Mouse (Mus musculus): ENCODE data around the gene Slc12a5. TPM values are rescaled to one million over a fixed set of nuclear protein-coding genes. Genes with fewer than 3 reads are reported as not detected.

Gene Slc12a5
- total RNA-seq (2021): 100 to 1,000 TPM; 288 to 332 TPM
- long read RNA-seq, experiment 1, partial matches to known transcripts: 0 of 55 reads
- long read RNA-seq, experiment 1, other reads (novel, unspliced or antisense): 54 of 55 reads
- long read RNA-seq, experiment 2, partial matches to known transcripts: 0 of 86 reads
- long read RNA-seq, experiment 2, other reads (novel, unspliced or antisense): 85 of 86 reads

DNA sequence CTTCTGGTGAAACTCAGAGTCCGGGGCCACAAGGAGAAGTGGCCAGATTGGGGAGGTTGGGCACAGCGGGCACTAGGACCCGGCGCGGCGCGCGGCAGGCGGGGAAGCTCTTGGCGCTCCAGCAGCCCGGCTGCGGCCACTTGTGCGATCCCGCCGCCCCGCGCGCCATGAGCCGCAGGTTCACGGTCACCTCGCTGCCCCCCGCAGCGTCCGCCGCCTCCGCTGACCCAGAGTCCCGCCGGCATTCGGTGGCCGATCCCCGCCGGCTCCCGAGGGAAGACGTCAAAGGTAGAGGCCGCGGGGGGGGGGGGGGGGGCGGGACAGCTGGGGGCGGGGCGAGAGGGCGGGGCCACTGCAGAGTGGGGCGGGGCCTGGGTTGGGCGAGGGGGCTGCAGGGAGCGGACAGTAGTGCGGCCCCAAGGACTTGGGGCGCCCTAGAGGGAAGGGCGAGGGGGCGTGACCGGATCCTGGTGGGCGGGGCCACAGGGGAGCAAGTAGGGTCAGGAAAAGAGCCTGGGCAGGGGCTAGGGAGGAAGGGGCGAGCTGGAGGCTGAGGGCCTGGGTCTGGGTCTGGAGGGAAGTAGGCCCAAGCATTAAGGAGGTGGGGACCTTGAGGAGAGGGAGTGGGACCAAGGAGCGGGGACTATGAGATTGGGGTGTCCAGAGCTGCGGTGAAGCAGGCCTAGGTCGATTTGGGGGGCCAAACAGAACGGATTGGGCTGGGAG, at the start of gene Slc12a5:
TSS of gene Slc12a5 (plus strand) at position 87 of the 726 bp plus-strand sequence.
- DNase-seq (ENCODE audit: low spot score in 2 of 2): no peak

DNA sequence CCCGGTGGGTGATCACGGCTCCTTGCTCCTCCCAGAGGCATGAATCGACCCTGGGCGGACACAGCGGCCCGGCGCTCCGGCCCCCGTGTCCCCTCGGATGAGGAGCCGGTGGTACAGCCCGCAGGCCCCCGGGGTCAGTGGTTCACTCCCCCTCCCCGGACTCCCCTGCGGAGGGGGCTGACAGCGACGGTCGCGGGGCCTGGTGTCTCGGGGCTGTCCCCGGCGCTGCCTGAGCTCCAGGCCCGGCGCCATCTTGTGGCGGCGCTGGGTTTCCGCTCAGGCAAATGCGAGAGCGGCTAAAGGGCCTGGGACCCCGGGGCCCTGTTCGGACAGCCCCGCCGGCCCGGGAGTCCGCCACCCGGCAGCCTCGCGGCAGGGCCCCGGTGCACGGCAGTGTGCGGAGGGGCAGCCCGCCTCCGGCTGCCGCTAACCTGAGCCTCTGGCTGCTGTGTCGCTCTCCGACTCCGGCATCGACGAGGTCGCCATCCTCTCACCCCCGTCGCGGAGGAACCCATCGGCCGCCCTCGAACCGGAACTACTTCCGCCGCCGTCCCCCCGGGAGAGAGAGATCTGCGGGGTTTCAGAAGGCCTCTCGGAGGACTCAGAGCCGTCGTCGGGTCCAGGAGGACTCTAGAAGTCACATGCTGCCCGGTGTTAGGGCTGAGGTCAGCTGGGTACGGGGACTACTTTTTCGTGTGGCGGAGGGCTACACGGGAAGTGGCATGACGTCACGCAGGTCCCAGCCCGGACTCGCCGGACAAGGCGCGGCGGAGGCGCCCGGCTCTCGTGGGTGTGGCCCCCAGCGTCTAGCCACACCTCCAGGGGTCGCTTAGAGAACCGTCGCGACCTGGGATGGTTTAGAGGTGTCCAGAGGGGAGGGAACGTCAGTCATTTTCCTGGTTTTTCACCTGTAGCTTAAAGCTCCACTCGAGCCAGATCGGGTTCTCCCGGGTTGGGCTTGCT, 49.2 kb upstream of the Slc12a5 start, which contains the start of gene Zfp335:
TSS of gene Zfp335 (minus strand) at position 672 of the 963 bp plus-strand sequence.
- peak; percentile 93 to 98 for DNase-seq (ENCODE audit: low spot score in 2 of 2)

DNA sequence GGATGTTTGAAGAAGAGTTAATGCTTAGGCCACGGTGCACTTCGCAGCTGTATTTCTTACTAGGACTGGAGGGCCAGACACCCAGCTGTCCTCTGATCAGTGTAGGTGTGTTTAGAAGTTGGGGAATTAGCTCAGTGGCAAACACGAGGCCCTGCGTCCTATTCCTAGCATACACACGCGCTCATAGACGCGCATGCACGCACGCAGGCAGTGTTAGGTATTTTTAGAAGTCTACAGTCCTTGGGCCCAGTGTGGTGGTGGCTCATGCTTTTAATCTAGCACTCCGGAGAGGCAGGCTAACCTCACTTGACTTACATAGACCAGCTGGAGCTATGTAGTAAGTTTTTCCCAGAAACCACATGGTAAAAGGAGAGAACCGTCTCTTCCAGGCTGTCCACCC, 48.5 kb upstream of the Slc12a5 start:
- peak; percentile 58 to 62 for DNase-seq (ENCODE audit: low spot score in 2 of 2)

DNA sequence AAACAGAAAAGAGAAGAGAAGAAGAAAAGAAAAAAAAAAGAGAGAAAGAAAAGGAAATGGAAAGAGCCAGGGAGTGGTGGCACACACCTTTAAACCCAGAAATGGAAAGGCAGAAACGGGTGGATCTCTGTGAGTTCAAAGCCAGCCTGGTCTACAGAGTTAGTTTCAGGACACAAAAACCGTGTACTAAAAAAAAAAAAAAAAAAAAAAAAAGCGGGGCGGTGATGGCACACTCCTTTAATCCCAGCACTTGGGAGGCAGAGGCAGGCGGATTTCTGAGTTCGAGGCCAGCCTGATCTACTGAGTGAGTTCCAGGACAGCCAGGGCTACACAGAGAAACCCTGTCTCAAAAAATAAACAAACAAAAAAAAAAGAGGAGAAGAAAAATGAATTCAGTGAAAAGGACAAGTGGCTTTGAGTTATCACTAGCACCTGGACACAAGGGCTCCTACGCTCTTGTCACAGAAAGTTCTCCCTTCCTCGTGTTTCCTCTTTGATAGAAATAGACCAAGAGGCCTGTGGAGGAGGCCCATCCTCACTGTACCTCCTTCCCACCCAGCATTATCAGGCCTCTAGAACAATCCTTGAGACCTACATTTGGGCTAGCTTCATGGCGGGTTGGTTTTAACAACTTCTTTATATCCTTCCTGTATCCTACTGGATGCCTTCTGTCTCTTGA, 47.7 kb upstream of the Slc12a5 start:
- DNase-seq (ENCODE audit: low spot score in 2 of 2): no peak

DNA sequence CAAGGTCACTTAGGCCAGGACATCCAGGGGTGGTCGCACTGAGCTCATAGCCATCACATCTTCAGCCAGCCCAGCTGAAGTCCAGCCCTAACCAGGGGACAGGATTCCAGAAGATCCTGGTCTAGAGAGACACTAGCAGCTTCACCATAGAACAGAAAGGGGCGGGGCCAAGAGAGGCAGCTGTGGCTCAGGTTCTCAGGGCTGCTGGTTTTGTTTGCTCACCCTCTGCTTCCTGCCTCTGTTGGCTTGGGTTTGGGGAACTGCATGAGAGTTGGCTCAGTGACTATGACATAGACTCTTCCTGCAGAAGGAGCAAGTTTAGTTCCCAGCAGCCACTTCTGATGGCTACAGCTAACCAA, 47.2 kb upstream of the Slc12a5 start:
- no peak for DNase-seq (ENCODE audit: low spot score in 2 of 2)

DNA sequence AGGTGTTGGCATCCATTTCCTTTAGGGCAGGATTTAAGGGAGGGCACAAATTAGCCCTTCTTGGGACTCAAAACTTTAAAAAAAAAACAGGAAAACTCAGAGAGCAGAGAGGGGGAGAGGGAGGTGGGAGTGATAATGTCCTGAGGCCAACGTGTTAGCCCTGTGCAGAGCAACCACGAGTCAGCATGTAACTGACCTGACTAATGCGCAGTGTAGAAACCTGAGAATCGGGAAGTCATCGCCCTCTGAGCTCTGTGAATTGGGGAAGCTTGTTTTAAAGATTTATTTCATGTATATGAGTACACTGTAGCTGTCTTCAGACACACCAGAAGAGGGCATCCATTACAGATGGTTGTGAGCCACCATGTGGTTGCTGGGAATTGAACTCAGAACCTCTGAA, 43.8 kb upstream of the Slc12a5 start:
- DNase-seq (ENCODE audit: low spot score in 2 of 2): no peak

DNA sequence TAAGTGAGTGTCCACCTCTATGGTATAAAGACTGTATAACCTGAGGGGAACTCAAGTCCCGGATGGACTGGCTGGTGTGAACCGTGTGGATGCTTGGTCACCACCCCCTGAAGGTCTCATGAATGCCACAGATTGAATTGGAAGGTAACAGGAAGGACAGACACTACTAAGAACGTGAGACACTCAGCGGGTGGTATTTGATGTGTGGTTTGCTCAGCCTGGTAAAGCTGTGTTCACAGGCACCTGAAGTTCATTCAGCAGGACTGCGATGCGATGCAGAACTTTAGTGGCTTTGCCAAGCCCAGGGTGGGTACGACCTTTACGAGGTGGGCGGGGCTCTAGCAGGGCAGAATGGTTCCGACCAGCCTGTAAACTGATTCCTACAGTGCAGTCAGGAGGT, 43.2 kb upstream of the Slc12a5 start:
- no peak for DNase-seq (ENCODE audit: low spot score in 2 of 2)

DNA sequence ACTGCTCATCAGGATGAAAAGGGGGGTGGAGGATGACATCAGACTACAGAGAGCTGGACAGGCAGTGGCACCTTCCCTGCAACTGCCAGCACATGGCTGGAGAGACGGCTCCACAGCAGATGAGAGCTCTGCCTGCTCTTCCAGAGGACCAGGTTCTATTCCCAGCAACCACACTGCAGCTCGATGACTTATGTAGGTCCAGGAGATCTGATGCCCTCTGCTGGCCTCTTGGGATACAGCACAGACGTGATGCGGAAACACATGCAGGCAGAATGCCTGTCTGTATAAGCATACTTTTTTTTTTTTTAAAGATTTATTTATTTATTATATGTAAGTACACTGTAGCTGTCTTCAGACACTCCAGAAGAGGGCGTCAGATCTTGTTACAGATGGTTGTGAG, 42.3 kb upstream of the Slc12a5 start:
- DNase-seq (ENCODE audit: low spot score in 2 of 2): no peak

DNA sequence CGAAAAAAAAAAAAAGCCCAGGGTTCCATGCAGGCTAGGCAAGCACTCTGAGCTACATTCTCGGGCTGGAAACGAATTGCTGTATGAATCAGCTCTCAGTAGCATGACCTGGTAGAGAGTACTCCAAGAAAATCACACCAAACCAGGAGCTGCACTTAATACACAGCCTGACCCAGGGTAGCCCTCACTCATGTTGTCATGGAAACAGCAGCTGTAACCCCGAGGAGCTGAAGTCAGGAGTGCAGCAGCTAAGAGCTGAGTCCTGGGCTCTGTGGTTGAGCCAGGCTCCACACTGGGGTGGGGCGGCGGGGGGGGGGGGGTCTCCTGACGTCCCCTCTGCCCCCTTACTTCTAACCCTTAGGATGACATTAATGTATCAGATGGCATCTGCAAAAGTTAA, 38.6 kb upstream of the Slc12a5 start:
- DNase-seq (ENCODE audit: low spot score in 2 of 2): no peak

DNA sequence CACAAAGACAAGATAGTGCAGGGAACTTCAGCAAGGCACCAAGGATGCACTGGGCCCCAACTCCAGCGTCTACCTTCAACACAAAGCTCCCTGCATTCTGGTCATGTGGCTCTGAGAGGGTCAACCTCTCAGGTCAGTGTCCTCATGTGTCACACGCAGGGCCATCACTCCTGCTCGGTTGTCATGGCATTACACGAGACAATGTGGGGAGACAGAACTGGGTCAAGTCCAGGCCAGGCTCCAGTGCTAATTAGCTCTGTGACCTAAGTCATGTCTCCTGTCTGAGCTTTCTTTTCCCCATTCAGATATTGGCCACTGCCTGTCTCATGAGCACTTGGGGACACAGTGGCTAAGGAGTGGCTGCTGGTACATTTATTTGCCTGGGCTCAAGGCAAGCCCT, 37.3 kb upstream of the Slc12a5 start:
- DNase-seq (ENCODE audit: low spot score in 2 of 2): no peak

DNA sequence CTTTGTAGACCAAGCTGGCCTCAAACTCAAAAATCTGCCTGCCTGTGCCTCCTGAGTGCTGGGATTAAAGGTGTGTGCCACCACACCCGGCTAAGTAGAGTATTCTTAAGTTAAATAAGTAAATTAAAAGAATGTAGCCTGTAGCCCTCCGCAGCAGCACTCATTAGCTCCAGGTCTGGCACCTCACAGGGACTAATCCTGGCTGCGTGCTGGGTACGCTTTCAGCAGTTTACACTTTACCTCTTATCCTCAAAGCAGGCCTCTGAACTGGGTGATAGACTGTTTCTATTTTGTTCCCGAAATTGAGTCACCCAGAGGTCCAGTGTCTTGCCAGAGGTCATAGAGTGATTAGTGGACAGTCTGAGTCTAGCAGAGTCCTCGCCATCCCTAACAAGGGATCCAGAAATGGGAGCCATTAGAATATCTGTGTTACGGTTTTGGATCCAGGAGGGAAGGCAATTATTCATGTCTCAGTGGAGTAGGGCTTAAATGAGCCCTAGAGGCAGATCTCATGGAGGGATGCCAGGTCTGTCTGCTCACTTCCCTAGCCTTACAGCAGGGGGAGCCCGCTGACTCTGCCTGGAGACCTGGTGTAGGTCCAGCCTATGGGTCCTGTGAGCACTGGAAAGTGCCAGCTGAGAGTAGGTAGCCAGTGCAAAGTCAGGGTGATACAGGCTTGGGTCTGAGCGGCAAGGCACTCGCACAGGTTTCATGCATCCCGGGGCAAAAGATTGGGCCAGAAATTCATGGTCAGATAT, 36.3 kb upstream of the Slc12a5 start:
- peak; percentile 88 to 93 for DNase-seq (ENCODE audit: low spot score in 2 of 2)

DNA sequence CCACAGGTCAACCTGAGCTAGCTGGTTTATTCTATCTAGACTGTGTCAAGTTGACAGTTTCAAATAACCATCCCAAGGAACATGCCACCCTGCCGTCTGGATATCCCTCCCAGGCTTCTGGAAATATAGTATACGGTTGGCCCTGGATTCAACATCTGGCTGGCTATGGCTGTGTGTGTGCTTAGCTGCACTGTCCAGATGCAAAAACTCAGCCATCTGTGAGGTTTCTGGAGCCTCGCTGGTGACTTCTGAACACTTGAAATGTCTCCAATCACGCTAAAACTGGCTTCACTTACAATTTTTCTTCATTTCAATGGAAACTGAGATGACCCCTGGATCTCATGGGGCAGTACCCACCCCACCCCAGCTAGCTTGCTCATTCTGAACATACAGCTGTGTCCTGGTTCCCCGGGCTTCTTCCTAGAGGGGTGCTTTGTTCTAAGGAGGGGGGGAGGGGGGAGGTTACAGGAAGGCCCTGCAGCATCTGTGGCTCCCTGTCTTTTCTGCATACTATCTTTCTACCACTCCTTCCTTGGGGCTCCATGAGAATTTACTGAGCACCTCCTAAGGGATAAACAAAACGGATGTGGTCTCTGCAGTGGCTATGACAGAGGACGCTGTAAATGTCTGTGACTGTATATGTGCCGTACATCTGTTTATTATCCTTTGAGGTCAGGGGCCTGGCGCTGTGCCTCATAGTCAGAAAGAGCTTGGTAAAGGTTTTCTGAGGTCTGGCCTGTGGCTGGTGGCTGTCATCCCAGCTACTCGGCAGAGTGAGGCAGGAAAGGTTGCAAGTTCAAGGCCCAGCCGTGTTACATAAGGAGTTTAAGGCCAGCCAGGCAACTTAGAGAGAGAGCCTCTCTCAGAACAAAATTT, 29.7 kb upstream of the Slc12a5 start:
- no peak for DNase-seq (ENCODE audit: low spot score in 2 of 2)

DNA sequence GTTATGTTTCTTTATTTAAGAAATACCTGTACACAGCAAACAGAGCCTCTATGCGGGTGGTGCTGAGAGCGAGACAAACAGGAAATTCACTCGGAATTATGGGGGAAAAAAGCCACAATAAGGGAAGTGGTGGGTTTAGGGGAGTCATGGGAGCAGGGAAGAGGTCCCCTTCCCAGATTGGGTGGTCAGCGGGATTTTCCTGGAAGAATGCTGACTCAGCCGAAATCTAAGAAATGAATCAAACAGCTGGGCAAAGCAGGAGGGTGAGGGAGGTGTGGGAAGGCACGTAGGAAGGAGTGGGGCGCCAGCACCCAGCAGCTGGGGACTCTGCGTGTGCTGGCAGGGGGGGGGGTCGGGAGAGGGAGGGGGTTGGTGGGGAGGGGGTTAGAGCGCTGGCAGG, 27.1 kb upstream of the Slc12a5 start:
- DNase-seq (ENCODE audit: low spot score in 2 of 2): no peak

DNA sequence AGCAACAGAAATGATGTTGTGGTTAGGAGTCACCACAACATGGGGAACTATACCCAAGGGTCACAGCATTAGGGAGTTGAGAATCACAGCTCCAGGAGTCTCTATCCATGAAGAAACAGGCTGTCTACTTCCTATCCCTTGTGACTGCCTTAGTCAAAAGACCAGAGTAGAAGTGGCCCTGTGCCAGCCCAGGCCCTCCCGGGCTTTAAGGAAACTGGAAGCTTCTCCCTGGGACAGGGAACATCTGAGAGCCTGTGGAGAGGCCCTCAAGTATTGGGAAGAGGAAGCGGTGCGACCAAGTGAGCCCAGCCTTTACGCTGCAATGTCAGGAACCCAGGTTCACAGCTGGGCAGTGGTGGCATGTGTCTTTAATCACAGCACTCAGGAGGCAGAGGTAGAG, 24.6 kb upstream of the Slc12a5 start:
- DNase-seq (ENCODE audit: low spot score in 2 of 2): no peak

DNA sequence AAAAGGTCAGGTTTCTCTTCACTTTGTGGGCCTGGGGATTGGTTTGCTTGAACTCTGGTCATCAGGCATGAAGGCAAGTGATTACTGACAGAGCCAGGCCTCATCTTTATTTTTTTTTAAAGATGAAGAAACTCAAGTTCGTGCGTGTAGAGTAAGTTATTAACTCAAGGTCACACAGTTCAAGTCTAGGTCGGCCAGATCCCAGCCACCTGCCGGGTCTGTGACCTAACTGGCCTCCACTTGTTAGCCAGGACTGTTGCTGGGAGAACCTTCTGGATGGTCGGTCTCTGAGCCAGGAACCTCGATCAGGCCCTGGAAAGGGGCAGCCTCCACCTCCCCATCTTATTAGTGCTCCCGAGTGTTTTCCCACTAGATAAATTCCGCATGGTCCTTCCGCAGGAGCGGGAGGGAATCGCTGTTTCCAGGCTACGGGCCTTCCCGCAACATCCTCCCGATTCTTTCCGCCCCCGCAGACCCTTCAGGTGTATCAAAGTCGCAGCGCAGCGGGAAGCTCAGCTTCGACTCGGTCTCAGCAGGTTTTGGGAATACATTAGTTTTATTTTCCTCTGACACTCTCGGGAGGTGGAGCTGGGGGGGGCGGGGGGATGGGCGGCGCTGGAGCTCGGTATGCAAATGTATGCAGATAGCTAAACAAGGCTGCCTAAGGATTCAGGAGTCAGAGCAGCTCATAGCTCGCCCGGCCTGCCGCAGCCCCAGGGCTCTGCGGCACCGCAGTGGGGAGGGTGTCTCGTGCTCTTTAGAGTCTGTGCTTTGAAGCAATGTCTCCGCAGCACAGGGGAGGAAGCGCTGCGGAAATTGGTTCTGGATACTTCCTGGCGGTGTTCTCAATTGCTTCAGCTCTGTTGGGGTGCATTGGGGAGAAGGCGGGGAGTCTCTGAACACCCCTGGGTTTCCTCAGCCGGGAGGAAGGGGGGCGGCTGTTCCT, 22.2 kb upstream of the Slc12a5 start:
- peak; percentile 37 to 42 for DNase-seq (ENCODE audit: low spot score in 2 of 2)

DNA sequence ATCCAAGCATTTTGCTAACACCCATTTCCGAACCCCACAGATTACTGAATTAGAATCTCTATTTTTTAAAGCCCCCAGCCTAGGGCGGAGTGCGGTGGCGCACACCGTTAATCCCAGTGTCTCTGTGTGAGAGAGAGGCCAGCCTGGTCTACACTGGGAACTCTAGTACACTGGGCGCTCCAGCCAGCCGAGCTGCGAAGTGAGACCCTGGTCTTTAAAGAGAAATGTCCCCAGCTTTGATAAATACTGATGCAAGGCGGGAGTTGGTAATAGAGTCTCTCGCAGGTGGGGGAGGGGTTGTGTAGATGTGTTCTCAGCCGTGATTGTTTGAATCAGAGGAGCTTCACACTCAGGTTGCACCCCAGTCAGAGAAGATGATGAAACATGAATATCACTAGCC, 21.5 kb upstream of the Slc12a5 start:
- no peak for DNase-seq (ENCODE audit: low spot score in 2 of 2)

DNA sequence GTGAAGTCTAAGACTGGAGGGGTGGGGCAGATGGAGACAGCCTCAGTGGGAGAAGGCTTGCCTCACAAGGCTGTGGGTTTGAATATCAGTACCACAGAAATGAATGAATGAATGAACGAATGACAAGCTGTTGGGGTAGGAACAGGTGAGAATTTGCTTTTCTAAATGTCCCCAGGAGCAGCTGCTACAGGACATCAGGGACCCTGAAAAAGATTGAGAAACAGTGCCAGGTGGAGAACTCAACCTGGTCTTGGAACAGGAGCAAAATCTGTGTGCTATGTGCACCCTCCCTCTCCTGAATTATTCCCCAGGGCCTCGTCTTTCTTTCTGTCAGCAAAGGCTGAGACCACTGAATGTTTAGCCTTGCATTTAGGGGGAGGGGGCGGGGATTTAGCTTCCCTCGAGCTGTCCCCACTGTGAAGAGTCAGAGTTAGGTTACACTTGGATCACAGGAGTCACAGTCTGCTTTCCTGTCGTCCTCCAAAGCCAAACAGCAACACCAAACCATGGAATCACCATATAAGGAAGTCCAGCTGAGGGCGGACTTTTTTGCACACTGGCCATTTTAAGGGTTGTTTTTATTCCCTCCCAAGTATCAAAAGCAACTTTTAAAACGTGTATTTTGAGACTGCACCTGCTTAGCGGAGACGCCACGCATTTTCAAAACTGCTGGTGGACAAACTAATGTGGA, 20.3 kb upstream of the Slc12a5 start, which contains the start of gene Mmp9:
TSS of gene Mmp9 (plus strand) at position 641 of the 691 bp plus-strand sequence.
- DNase-seq (ENCODE audit: low spot score in 2 of 2): no peak
